Mouse (Mus musculus) cerebellum, adult 8-10 months (tissue): ENCODE results near the gene Prpsap1.
"Not testable (repeated sequence)": the region's sequence is repeated elsewhere in the genome, so short reads cannot be mapped to it uniquely, and the experiment has no call there.

ENCODE experiments used
- DNase-seq: peaks from one replicate; pipeline ENCODE4 v3.0.0; 2022

Prpsap1 gene

DNA sequence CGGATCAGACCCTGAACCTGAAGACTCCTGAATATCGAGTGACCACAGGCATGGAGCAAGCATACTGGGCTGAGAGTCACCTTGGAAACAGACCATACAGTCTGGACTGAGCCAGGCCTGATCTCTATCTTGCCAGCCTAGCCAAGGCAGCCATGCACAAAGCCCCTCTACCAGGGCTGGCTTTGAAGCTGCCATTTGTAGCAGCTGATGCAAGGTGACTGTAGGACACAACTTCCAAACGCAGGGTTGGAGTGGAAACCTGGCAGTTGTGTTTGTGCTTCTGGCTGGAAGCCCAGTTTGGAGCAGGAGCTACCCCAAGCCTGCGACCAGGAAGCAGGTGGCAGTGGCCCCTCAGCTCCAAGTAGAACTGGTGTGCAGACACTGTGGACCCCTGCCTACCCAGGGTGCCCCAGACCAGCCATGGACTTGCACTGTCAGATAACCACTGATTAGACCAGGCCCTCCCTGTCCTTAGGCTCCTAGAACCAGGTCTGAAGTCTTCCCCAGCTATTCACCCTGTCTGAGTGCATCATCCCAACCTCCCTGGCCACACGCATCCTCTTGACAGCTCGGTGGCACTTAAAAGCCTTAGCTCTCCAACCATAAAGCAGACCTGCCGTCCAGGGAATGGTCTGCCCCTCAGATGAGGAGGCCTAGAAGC lies 53.5 kb downstream of the Prpsap1 start:
- no peak for DNase-seq

DNA sequence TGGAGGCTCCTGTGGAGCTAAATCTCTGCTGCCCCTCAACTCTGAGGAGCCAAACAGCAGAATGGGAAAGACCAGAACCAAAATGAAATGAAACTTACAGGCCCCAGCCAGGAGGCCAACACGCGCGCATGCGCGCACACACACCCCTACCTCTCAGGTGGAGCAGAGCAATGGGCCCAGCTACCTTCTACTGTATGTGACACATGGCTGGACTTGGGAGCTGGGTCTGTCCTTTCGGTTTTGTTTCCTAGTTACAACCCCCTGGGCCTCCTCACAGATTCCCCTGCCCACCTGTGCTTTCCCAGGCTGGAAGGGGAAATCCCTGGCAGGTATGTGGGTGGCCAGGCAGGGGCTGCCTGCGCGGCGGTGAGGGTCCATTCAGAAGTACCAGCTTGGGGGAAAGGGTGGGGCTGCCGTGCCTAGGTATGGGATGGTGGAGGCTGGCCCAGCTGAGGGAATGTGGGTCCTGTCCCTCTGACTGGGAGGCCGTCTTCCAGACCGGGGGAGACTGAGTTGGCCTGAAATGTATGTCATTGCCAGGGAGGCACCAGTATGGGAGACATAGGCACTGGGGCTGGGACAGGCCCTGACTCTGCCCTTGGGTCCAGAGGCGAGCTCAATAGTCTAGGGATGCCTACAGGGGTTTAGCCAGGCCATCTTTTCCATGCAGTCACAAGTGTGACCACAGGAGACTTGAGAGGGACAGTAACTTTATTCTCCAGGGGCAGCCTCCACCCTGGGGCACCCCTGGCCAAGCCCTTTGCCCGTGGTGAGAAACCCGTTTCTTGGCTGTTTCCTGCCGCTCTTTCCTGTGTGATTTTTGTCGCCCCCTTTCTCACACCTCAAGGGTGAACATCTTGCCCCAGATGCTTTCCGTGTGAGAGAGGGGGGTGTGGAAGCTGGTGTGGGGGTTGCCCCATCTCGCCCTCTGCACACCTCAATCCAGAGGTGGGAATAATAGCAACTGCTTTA lies 54.4 kb downstream of the Prpsap1 start:
- DNase-seq = no peak

DNA sequence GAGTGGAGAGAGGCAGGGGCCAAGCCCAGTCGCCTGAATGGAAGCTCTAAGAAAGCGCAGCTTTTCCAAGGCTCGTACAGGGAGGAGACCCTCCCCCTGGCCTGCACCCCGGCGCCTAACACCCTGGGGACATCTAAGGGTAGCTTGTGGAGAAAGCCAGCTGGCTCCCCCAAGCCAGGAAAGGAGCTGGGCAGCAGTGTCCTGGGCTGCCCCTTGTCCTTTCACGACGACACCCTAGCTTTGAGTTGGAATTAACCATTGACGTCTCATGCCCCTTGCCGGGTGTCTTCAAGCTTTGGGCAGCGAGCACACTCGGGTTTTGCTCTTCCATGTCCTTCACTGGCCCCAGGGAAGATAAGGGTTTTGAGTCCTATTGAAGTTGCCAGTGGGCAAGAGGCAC lies 56.5 kb downstream of the Prpsap1 start:
- DNase-seq = no peak

DNA sequence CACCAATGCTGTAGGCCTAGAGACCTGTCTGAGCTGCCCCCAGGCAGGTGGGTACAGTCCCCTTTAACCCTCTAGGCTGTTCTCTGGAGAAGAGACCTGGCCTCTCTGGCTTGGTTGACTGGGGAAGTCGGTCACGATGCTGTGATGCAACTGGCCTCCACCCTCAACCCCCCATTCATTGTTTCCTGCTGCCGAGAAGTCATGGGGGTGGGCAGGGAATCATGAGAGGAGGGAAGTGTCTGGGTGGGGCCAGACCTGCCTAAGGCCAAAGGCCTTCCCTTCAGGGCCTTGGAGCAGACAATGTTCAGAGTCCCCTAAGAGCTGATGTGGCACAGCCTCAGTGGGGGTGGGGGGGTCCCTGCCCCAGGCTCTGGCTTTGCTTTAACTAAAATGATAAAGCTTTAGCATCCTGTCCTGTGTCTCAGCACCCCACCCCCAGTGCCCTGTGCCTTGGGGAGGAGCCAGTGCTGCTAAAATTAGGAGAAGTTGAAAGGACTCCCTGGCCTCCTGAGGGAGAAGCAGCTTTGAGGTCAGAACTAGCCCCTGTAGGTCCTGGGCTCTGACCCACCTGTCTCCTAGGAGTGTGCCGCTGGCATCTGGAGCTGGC lies 57.2 kb downstream of the Prpsap1 start:
- no peak for DNase-seq

DNA sequence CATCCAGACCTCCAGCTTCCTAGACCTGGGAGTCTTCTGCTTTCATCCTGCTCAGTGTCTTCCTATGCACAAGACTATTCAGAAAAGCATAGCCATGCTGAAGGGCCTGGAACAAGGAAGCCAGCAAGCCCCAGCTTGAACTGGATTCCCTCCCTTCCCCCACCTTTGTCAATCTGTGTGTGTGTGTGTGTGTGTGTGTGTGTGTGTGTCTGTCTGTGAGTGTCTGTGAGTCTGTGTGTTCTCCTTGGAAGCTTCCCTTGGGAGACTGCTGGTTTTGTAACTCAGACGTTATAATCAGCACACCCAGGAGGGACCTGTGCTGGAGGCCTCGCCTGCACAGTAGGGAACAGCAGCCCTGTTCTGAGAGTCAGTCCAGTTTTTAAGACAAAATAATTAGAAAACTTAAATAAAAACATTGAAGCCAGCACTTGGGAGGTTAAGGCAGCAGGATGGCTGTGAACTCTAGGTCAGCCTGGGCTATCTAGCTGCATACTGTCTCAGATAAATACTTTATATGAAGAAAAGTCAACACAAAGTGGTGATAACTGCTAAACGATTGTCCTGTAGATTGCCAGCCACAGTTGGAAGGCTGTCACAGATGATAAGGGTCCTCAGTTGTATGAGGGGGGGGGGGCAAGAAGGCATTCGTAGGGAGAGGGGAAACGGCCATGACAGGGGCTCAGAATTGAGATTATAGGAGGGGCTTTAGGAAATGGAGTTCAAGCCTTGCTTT lies 57.8 kb downstream of the Prpsap1 start:
- DNase-seq = no peak

DNA sequence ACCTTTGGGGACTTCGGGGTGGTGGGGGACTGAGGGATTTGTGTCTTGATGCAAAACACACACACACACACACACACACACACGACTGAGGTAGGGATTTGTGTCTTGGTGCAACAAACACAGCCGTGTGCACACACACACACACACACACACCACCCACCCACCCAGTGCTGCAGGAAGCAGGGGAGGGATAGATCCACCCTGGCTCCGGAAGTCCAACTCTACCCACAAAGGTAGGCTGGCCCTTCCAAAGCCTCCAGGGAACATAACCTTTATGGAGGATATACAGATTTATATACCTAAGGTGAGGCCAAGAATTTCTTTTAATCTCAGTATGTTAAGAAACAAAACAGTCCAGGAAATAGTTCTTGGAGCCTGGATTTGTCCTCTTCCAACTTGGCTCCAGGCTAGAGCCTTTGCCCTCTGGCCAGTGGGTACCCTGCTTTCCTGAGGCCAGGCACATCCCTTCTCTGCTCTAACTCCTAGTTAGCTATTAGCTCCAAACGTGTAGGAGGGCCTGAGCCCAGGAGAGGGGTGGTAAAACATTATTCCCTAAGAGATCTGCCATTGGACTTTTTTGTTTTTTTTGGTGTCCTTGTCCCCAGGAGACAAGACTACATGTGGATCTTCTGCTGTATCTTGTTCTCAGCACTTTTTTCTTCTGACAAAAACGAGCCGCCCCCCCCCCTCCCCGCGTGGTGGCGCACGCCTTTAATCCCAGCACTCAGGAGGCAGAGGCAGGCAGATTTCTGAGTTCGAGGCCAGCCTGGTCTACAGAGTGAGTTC lies 58.8 kb downstream of the Prpsap1 start:
- DNase-seq = no peak

DNA sequence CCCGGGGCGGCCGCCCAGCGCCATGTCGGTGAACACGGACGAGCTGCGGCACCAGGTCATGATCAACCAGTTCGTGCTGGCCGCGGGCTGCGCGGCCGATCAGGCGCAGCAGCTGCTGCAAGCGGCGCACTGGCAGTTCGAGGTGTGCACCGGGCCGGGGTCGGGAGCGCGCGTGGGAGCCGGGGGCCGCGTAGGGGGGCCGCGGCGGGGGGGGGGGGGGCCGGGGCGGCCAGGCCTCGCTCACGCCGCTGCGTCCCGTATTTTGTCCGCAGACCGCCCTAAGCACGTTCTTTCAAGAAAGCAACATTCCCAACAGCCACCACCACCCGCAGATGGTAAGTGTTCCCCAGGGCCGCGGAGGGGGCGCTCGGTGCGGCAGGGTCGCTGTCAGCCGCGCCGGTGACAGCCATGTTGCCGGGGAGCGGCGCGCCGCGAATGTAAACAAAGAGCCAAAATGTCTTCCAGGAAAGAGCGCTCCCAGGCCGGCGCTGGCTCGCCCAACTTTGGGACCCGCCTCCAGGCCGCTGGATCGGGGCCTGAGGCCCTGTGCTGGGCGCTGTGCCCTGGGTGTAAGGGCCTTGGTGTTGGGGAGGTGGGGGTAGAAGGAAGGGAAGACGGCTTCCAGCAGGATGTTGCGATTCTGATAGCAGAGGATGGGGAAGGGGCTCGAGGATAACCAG lies 59.6 kb downstream of the Prpsap1 start:
- DNase-seq = peak; percentile 40

DNA sequence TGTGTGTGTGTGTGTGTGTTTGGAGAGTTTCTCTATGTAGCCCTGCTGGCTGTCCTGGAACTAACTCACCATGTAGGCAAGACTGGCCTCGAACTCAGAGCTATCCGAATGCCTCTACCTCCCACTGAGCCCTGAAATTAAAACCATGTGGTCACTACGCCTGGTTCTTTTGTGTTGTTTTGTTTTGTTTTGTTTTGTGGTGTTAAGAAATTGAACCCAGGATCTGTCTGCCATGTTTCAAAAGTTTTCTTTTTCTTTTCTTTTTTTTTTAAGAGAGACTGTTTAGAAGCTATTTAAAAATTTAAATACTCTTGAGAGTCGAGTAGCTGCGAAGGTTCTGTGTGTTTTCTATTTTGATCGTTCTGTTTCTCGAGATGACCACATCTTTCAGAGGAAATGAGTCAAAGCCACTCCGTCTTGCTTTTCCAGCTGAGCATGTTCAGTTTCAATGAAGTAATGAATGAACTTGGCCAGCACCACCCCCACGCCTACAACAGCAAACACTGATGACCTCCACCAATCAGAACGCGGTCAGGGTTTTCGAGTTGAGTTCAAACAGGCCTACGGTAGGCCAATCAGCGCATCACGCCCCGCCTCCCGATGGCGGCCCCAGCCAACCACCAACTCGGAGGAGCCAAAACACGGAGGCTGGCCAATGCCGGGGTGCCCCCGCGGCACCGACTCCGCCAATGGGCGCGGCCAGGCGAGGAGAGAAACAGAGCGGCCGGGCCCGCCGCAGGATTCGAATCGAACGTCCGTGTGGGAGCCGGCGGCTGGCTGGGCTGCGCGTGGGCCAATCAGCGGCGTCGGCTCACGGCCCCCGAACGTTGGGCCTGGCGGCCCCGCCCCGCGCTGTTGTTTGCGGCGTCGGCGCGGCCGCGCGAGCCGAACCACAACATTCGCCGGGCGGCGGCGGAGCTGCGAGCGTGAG lies 60.4 kb downstream of the Prpsap1 start, which contains the start of gene Ubald2:
Gene Ubald2, plus strand, starts transcription at position 739 of the 931 bp plus-strand sequence.
- peak; percentile 98 for DNase-seq

DNA sequence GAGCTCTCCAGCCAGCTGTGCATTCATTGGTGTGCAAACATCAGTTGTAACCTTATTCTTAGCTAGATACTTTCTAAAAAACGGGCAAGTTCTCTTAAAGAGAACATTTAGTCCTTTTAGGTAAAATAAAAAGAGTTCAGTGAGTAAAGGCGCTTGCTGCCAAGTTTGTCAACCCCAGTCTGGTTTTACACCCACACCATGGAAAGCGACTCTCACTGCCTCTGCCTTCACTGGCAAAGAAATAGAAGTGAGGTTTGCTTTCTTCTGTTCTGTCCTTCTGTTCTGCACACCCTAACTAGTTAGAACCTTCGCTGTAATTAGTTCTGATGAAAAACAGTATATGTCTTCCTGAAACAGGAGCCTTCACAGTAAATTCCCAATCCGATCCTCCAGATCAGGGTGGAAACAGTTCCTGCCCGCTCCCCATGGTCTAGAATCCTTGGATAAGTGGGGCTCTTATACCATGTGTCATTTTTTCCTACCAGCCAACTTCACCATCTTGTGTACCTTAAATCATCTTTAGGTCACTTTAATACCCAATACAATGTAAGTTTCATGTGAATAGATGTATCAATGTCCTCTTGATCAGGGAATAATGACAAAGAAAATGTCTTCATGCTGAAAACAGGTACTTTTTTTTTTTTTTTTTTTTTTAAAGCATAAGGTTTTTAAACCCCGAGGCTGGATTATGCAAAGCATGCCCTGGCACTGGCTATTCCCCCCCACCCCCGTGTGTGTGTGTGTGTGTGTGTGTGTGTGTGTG lies 61.2 kb downstream of the Prpsap1 start:
- DNase-seq = no peak

DNA sequence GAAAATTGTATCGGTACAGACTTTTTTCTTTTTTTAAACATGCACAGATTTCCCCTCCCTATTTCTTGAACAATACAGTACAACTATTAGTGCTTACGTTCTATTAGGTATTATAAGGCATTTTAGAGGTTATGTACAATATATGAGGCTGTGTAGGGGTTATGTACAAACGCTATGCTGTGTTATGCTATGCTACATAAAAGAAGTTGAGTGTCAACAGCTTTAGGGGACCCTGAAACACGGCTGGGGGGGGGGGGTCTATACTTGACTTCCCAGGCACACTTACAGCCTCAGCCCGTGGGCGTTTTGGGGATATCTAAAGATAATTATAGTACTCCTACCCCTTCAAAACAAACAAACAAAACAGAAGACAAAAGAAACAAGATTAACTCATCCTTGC lies 61.9 kb downstream of the Prpsap1 start:
- no peak for DNase-seq

DNA sequence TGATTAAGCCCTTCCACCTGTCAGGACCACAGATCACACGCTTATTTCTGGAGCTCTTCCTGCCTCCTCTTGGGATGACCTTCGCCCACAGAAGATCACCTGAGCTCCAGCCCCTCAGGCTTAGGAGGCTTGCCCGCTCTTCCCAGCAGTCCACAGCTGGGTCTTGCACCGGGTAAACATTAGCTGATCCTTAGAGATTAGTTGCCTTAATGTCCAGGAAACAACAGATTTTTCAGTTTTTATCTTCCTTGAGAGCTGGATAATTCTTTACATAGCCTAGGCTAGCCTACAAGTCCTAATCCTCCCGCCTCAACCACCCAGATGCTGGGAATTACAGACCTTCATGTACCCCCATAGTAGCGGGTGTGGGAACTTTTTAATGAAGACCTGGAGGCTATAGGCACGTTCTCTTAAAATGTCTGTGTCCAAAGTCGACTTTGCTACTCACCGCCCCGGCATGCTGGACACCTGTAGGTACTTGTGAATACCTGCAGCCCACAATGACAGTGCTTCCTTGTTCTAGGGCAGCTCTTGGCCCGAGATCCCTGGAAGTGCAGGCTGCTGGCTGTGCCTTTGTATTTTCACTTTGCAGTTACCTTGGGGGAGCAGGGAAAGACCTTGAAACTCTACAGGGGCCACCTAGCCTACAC lies 62.4 kb downstream of the Prpsap1 start:
- no peak for DNase-seq

DNA sequence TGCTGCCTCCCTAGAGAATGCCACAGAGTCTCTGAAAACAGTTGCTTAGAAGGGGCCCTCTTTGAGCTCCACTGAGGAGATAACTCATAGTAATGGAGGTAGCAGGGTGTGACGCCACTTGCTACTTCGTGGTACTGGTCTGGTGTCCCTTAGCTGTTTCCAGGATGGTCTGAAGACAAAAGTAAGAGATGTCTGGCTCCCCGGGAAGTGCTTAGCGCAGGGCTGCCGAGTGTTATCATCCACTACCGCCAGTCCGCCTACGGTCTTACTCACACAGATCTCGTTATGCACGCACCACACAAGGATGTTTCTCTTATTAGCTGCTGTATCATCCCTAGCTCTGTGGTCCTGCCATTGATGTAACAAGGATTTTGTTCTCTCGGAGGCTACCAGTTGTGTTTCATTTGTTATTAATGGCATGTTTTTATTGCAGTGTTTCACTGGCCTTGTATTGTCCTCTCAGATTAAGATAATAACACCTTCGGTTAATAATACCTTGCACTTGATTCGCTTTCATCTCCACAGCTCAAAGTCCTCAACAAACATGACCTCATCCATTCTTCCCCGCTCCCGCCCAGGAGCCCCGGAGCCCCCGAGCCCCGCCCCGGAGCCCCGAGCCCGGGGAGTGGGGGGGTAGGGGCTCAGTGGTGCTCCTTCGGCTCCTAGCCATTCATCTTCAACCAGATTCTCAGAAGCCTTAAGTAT lies 63.1 kb downstream of the Prpsap1 start:
- DNase-seq = no peak

DNA sequence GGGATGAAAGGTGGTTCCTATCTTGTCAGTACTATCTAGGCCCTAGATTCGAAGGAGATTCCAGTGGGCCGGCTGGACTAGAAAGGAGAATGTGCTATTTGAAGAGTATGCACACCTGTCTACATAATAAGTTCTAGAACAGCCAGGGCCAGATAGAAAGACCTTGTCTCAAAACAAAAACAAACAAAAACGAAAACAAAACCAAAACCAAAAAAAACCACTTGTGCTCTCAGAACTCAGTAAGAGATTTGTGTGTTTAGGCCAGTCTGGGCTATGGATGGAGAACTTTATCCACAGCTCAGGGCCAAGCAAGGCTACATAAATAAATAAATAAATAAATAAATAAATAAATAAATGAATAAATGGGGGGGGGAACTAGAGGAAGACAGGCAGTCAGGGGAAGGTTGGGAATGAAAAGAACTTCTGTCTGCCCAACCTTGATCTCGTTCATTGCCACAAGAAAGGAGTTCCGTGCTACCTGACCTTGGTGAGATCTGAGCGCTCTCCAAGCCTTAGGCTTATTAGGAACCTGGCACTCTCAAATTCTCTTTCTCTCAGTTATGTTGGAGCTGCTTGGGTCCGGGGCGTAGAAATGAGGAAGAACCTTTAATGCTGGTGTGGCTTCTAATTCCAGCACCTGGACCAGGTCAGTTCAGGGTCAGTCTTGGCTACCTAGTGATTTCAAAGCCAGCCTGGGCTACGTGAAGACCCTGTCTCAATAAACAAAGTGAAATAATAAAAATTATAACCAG lies 64.0 kb downstream of the Prpsap1 start:
- DNase-seq = no peak

DNA sequence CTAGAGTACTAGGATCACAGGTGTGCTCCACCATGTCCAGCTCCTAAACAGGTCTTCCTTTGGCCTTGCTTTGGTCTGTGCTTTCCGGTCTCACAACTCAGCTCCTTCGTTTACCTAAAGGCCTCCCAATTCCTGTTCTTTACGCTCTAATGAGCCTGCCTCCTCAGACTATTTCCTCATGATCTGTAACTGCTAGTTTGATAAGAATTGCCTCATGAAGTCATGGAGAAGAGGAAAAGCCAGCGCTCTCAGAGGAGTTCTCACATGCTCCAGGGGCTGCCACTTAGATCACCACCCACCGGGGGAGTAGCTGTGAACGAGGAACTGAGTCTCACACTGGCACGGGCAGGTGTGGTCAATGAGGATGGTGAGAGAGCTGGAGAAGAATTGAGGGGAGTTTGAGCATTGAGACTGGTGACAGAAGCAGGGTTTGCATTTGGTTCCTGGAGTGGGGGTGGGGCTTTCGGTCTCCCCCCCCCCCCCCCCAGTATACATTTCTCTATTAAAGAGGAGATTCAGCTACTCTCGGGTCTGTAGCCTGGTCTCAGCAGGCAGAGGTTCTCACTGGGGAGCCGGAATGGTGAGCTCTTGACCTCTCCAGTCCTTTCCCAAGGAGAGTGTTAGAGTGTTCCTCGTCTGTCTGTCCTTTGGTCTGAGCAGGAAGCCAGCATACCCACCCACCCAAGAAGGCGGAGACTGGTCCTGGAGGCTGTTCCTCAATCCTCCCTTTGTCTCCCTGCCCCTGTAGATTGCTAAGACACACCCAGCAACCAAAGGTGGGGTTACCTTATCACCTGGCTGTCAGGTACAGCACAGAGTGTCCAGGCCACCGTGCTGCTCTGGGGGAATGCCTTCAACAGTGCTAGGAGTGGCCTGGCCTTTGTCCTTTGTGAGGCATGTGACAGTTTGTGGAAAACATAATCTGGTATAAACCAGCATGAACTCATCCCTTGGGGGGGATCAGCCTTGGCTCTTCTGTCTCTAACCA lies 64.8 kb downstream of the Prpsap1 start:
- no peak for DNase-seq

DNA sequence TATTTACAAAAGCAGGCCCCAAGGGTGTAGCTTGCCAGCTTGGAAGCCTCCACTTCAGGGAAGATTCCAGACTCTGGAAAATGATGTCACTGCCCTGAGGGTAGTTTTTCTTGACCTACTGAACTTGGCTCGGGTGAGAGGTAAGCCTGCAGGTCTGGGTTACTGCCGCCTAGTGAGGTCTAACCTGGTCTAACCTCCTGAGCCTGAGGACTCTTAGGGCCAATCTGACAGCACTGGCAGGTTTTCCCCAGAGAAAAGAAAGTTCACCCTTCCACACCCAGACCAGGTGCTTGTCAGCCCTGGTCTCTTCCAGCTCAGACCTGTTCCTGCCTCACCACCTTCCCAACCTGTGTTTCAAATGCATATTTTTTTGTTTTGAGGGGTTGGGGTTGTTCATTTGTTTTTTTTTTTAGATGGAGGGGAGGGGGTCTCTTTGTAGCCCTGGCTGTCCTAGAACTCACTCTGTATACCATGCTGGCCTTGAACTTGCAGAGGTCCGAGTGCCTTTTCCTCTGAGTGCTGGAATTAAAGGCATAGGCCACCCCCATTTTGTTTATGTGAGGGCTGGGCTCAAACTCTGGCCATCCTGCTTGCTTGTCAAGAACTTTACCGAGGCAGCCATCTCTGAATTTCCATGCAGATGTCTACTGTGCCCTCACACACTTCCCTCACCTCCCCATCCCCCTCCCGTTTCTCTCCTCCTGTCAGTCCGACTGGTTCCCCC lies 67.0 kb downstream of the Prpsap1 start:
- no peak for DNase-seq

DNA sequence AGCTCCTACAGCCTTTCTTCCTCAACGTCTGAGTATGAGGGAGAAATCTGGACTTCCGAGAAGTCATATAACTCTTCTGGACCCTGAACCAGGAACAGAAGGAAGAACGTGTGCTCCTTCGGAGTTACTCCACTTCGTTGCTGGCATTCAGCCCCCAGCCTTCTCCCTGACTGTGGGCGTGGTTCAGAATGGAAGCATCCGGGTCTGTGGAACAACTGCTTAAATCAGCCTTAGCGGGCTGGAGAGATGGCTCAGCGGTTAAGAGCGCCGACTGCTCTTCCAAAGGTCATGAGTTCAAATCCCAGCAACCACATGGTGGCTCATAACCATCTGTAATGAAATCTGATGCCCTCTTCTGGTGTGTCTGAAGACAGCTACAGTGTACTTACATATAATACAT lies 67.7 kb downstream of the Prpsap1 start:
- DNase-seq = not testable (repeated sequence)
